Mouse (Mus musculus) limb, embryonic 14.5 days (tissue): Measurements from ENCODE around the gene Dcdc2b. TPM values are rescaled to one million over a fixed set of nuclear protein-coding genes. Genes with fewer than 3 reads are reported as not detected.

ENCODE experiments used
- ATAC-seq: fragments of 200-750 bp; cut with Nextera tagmentation; 2 replicates; pipeline ENCODE4 v1.8.0; 2017; ENCODE audit warnings: low read depth, moderate number of reproducible peaks, moderate TSS enrichment; ENCODE audit not compliant: low FRiP score
- DNase-seq: peaks from one replicate; pipeline ENCODE4 v3.0.0-alpha.2; 2015; ENCODE audit warnings: low spot score
- H3K27ac ChIP-seq: fragments of 300-500 bp; sonication (generic); replicated peaks from 2 replicates; pipeline ENCODE4 v1.5.1; 2014; ENCODE audit warnings: low read depth, mild to moderate bottlenecking, low read length, moderate library complexity, mixed read lengths
- H3K27me3 ChIP-seq: fragments of 300-500 bp; sonication (generic); 2 replicates; pipeline ENCODE4 v1.6.1; 2014; ENCODE audit warnings: low read length, mixed read lengths; ENCODE audit not compliant: control insufficient read depth, insufficient read depth
- H3K36me3 ChIP-seq: fragments of 300-500 bp; sonication (generic); 2 replicates; pipeline ENCODE4 v1.6.1; 2014; ENCODE audit warnings: mild to moderate bottlenecking, low read length, moderate library complexity, mixed read lengths; ENCODE audit not compliant: control insufficient read depth, insufficient read depth
- H3K4me1 ChIP-seq: fragments of 300-500 bp; sonication (generic); 2 replicates; pipeline ENCODE4 v1.6.1; 2014; ENCODE audit warnings: antibody characterized with exemption, low read length, mixed read lengths; ENCODE audit not compliant: control insufficient read depth, insufficient read depth
- H3K4me2 ChIP-seq: fragments of 300-500 bp; sonication (generic); replicated peaks from 2 replicates; pipeline ENCODE4 v1.6.1; 2014; ENCODE audit warnings: low read depth, mild to moderate bottlenecking, low read length, moderate library complexity; ENCODE audit not compliant: severe bottlenecking
- H3K4me3 ChIP-seq: fragments of 300-500 bp; sonication (generic); replicated peaks from 2 replicates; pipeline ENCODE4 v1.5.1; 2014; ENCODE audit warnings: low read length
- H3K9ac ChIP-seq: fragments of 300-500 bp; sonication (generic); 2 replicates; pipeline ENCODE4 v1.6.1; 2014; ENCODE audit warnings: mild to moderate bottlenecking, low read depth, low read length, moderate library complexity; ENCODE audit not compliant: severe bottlenecking
- H3K9me3 ChIP-seq: fragments of 300-500 bp; sonication (generic); 2 replicates; pipeline ENCODE4 v1.6.1; 2016; ENCODE audit warnings: low read length; ENCODE audit not compliant: control insufficient read depth
- POLR2A ChIP-seq: fragments of 200-500 bp; IDR thresholded peaks from 2 replicates; pipeline ENCODE4 v1.8.0; 2012; ENCODE audit warnings: inconsistent platforms, mild to moderate bottlenecking, moderate library complexity, borderline replicate concordance; ENCODE audit not compliant: insufficient read depth, insufficient read length; ENCODE audit errors: extremely low read depth
- whole genome bisulfite sequencing: fragments of 180-500 bp; shearing (Covaris S2); extraction: QIAGEN DNeasy Blood & Tissue Kit; methylation state at CpG from one replicate; pipeline ENCODE4 v1.1.7; 2014; 5-methylcytosine and 5-hydroxymethylcytosine counted together
- polyA plus RNA-seq, 2 experiments: library from polyadenylated mRNA; depleted of rRNA in 1 of 2; stranded (reverse) in 1 of 2; unstranded in 1 of 2; fragments of >200 nt; fragmentation: Nextera tagmentation in 1 of 2; extraction: Ambion mirVana in 1 of 2; gene quantifications; 2 replicates each; pipeline versions ENCODE4 v1.2.1 to v1.2.3; 2012 to 2014

Dcdc2b gene
- polyA plus RNA-seq, 2 experiments = 2.5 to 5.2 TPM

DNA sequence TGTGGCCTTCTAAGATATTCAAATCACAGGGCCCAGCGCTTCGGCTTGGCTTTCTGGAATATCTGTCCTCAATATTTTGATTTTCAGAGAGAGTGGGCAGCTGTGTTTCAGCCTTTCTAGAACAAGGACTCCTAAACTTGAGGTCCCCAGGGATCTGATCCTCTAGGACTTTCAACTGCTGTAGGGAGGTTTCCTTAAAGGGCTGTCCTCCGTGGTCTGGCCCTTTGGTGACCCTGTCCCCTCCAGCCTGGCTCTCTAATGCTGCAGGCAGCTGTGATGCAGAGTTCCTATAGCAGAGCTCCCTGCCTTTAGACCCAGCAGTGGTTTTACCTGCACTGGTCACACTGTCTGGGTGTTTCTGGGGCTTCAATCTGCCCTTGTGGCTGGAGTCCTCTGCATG, 2.6 kb upstream of the Dcdc2b start:
- 91% methylated on average over 3 of the region's 3 CpGs for WGBS
- Histone ChIP-seq H3K27ac (no peak overlapping the region), H3K9me3 (no peaks in the 10 kb centered on the region), H3K9ac (no peak overlapping the region), H3K27me3 (no peaks in the 10 kb centered on the region), H3K36me3 (peaks cover 8% of the 10 kb centered on the region), H3K4me3 (no peak overlapping the region), H3K4me2 (no peak overlapping the region), H3K4me1 (peaks cover 6% of the 10 kb centered on the region)
- no peak for ATAC-seq
- DNase-seq = no peak
- no peak for TF ChIP-seq POLR2A

DNA sequence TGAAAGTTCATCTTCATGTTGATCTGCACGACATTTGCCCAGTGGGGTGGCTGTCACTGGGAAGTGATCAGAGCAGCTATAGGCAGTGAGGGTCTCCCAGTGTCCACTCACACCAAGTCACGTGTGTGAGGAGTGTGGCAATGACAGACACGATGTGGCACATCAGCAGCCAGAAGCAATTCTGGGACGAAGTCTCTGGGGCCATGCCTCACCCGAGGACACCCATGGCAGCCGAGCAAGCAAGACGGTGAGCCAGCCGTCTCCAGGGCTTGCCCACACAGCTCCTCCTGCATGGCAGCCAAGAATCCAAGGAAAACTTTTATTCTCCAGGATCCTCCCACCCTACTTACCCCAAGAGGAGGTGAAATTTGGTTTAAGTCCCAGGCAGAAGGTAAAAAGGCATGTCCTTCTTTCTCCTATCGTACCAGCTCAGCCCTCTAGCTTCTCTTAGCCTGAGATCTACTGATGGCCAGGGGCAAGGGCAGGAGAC, 1.8 kb upstream of the Dcdc2b start:
- no peaks in the 10 kb centered on the region for H3K9me3 ChIP-seq
- no peaks in the 10 kb centered on the region for H3K27me3 ChIP-seq
- no peak overlapping the region for H3K9ac ChIP-seq
- TF ChIP-seq POLR2A = no peak
- H3K4me3 ChIP-seq = no peak overlapping the region
- DNase-seq (no peak), ATAC-seq (no peak)
- peaks cover 6% of the 10 kb centered on the region for H3K4me1 ChIP-seq
- peaks cover 8% of the 10 kb centered on the region for H3K36me3 ChIP-seq
- H3K27ac ChIP-seq = no peak overlapping the region
- WGBS = 89% methylated on average over 9 of the region's 9 CpGs
- H3K4me2 ChIP-seq = no peak overlapping the region

DNA sequence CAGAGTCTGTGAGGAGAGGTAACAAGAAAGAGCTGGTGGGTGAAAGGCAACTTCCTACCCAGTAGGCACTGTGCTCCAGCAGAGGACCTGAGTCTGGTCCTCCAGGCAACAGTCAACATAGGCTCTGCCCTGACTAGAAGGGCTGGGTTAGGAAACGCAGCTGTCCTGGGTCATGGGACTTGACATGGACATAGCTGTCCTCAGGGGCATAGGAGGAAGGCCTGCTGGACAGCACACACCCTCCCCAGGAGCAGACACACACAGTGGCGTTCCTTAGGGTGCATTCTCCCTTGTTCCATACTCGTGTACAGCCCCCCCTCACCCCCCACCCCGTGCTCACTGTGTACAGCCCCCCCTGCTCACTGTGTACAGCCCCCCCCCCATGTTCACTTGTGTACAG, 3.6 kb downstream of the Dcdc2b start:
- TF ChIP-seq POLR2A = no peak
- WGBS = 66% methylated on average over 4 of the region's 4 CpGs
- Histone ChIP-seq H3K9ac (no peak overlapping the region), H3K4me3 (no peak overlapping the region), H3K4me1 (no peaks in the 10 kb centered on the region), H3K27me3 (no peaks in the 10 kb centered on the region), H3K4me2 (no peak overlapping the region), H3K36me3 (peaks cover 29% of the 10 kb centered on the region), H3K9me3 (no peaks in the 10 kb centered on the region), H3K27ac (no peak overlapping the region)
- no peak for ATAC-seq
- no peak for DNase-seq

GRCm38 (mm10) chr4:129610026-129610425, 4.0 kb downstream of the Dcdc2b start:
- no peak for TF ChIP-seq POLR2A
- no peak for ATAC-seq

GRCm38 (mm10) chr4:129609139-129609631, 4.9 kb downstream of the Dcdc2b start:
- no peak overlapping the region for H3K4me3 ChIP-seq
- H3K9me3 ChIP-seq = no peaks in the 10 kb centered on the region
- 81% methylated on average over 12 of the region's 12 CpGs for WGBS
- no peak for DNase-seq
- H3K27ac ChIP-seq = no peak overlapping the region
- no peak for ATAC-seq
- no peaks in the 10 kb centered on the region for H3K27me3 ChIP-seq
- TF ChIP-seq POLR2A = no peak
- H3K4me2 ChIP-seq = no peak overlapping the region
- H3K36me3 ChIP-seq = peaks cover 39% of the 10 kb centered on the region
- no peak overlapping the region for H3K9ac ChIP-seq
- no peaks in the 10 kb centered on the region for H3K4me1 ChIP-seq

More at GRCm38 (mm10) chr4:129610026-129610425, 4.0 kb downstream of the Dcdc2b start:
- Histone ChIP-seq H3K4me1 (no peaks in the 10 kb centered on the region), H3K27ac (no peak overlapping the region), H3K27me3 (no peaks in the 10 kb centered on the region), H3K4me3 (no peak overlapping the region), H3K9me3 (no peaks in the 10 kb centered on the region), H3K9ac (no peak overlapping the region), H3K36me3 (peaks cover 33% of the 10 kb centered on the region), H3K4me2 (no peak overlapping the region)
- WGBS = 70% methylated on average over 4 of the region's 4 CpGs
- DNase-seq = no peak
